Mouse (Mus musculus) brain, adult 10 weeks (tissue): Measurements from ENCODE around the gene Eif2ak3. TPM values are rescaled to one million over a fixed set of nuclear protein-coding genes. Genes with fewer than 3 reads are reported as not detected.

Experiments
- polyA plus RNA-seq: library from polyadenylated mRNA; stranded (reverse); fragments of 350-450 nt; fragmentation: Illumina TruSeq; extraction: RNeasy Lipid Tissue Mini Kit (QIAGEN cat#74804); gene quantifications from one replicate; pipeline ENCODE4 v1.2.3, GENCODE M21; 2015; ENCODE audit warnings: low read depth, low replicate concordance

The Eif2ak3 gene
- polyA plus RNA-seq = 15.8 TPM

GRCm38 (mm10) chr6:70844002-70844804 lies at the start of gene Eif2ak3:
Gene Eif2ak3 (plus strand): TSS chr6:70844515.

DNA sequence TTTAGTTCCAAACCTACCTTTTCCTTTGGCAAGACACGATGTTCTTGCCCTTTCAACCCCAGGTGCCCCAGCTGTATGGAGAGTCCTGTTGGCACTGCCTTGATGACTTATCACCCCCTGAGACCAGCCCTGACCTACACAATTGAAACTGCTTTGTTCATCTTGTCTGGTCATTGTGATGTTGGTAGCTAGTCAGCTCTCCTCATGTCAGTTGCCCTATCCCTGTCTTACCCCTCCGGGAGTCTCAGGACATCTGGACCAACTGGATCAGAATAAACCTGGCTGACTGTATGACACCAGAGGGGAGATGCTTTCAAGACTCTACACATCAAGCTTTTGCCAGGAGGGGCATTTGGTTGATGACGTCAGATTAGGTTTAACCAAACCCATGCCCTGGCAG lies 74.5 kb downstream of the Eif2ak3 start, which contains the start of gene Tex37:
Gene Tex37 (minus strand): TSS at position 101 of the 400 bp plus-strand sequence.

Other genes with a start within 250 kb of the Eif2ak3 start
- gene Rpia, start 52.3 kb upstream of the Eif2ak3 start, polyA plus RNA-seq = 13.9 TPM
- gene Tex37, start 74.4 kb downstream of the Eif2ak3 start, polyA plus RNA-seq = not detected
- not detected for gene Foxi3, start 112.0 kb downstream of the Eif2ak3 start, polyA plus RNA-seq